Mouse (Mus musculus) heart, embryonic 16.5 days (tissue): ENCODE data around the gene Tbc1d22b. TPM values are rescaled to one million over a fixed set of nuclear protein-coding genes. Genes with fewer than 3 reads are reported as not detected.

Source experiments
- ATAC-seq: fragments of 200-750 bp; cut with Nextera tagmentation; replicated peaks from 2 replicates; pipeline ENCODE4 v1.8.0; 2017; ENCODE audit warnings: moderate number of reproducible peaks; ENCODE audit not compliant: insufficient read depth, low FRiP score; ENCODE audit errors: extremely low read depth
- H3K27ac ChIP-seq: fragments of 300-500 bp; sonication (generic); 2 replicates; pipeline ENCODE4 v1.5.1; 2014; ENCODE audit warnings: mild to moderate bottlenecking, low read length, control low read depth, moderate library complexity
- H3K27me3 ChIP-seq: fragments of 300-500 bp; sonication (generic); 2 replicates; pipeline ENCODE4 v1.6.1; 2014; ENCODE audit warnings: low read length, mixed read lengths; ENCODE audit not compliant: control insufficient read depth, insufficient read depth
- H3K36me3 ChIP-seq: fragments of 300-500 bp; sonication (generic); 2 replicates; pipeline ENCODE4 v1.6.1; 2014; ENCODE audit not compliant: control insufficient read depth, insufficient read depth
- H3K4me1 ChIP-seq: fragments of 300-500 bp; sonication (generic); 2 replicates; pipeline ENCODE4 v1.6.1; 2014; ENCODE audit warnings: low read length, mixed read lengths; ENCODE audit not compliant: control insufficient read depth, insufficient read depth
- H3K4me2 ChIP-seq: fragments of 300-500 bp; sonication (generic); 2 replicates; pipeline ENCODE4 v1.6.1; 2014; ENCODE audit warnings: low read depth, mild to moderate bottlenecking, control low read depth, low read length
- H3K4me3 ChIP-seq: fragments of 300-500 bp; sonication (generic); 2 replicates; pipeline ENCODE4 v1.5.1; 2014; ENCODE audit warnings: mild to moderate bottlenecking, control low read depth, low read length
- H3K9ac ChIP-seq: fragments of 300-500 bp; sonication (generic); 2 replicates; pipeline ENCODE4 v1.6.1; 2014; ENCODE audit warnings: low read length, control low read depth
- H3K9me3 ChIP-seq: fragments of 300-500 bp; sonication (generic); replicated peaks from 2 replicates; pipeline ENCODE4 v1.6.1; 2016; ENCODE audit warnings: low read length; ENCODE audit not compliant: control insufficient read depth
- WGBS: fragments of 180-500 bp; shearing (Covaris S2); extraction: QIAGEN DNeasy Blood & Tissue Kit; methylation state at CpG from one replicate; pipeline ENCODE4 v1.1.7; 2014; 5-methylcytosine and 5-hydroxymethylcytosine counted together
- polyA plus RNA-seq: library from polyadenylated mRNA; unstranded; fragments of >200 nt; fragmentation: Nextera tagmentation; extraction: Ambion mirVana; gene quantifications from 2 replicates; pipeline ENCODE4 v1.2.1, GENCODE M21; 2015

The Tbc1d22b gene
- polyA plus RNA-seq, 1 experiment from 2014 or later = 9.9 TPM

GRCm38 (mm10) chr17:29531757-29532384, 17.7 kb upstream of the Tbc1d22b start:
- Histone ChIP-seq H3K9me3 (no peaks in the 10 kb centered on the region), H3K4me3 (no peak overlapping the region), H3K4me1 (peaks cover 5% of the 10 kb centered on the region), H3K36me3 (no peaks in the 10 kb centered on the region), H3K27me3 (no peaks in the 10 kb centered on the region), H3K27ac (no peak overlapping the region; the same call in 1 of the 2 replicates), H3K4me2 (no peak overlapping the region), H3K9ac (no peak overlapping the region)
- WGBS = 53% methylated on average over 10 of the region's 10 CpGs
- 0 out of 2 replicates have a peak, but pooled peaks have one; percentile 49 for ATAC-seq

GRCm38 (mm10) chr17:29533866-29534265, 15.7 kb upstream of the Tbc1d22b start:
- H3K4me2 ChIP-seq = no peak overlapping the region
- 82% methylated on average over 11 of the region's 11 CpGs for WGBS
- H3K27ac ChIP-seq = no peak overlapping the region
- no peak overlapping the region for H3K4me3 ChIP-seq
- H3K9ac ChIP-seq = no peak overlapping the region
- no peak for ATAC-seq
- H3K27me3 ChIP-seq = no peaks in the 10 kb centered on the region
- H3K9me3 ChIP-seq = no peaks in the 10 kb centered on the region
- no peaks in the 10 kb centered on the region for H3K36me3 ChIP-seq
- peaks cover 5% of the 10 kb centered on the region for H3K4me1 ChIP-seq

- Histone ChIP-seq H3K4me2 (no peak overlapping the region), H3K4me3 (no peak overlapping the region), H3K27me3 (no peaks in the 10 kb centered on the region), H3K9me3 (no peaks in the 10 kb centered on the region), H3K36me3 (no peaks in the 10 kb centered on the region), H3K4me1 (no peaks in the 10 kb centered on the region), H3K27ac (no peak overlapping the region), H3K9ac (no peak overlapping the region)
- ATAC-seq = no peak
- WGBS = 87% methylated on average over 8 of the region's 8 CpGs
Measured at GRCm38 (mm10) chr17:29540426-29540825, 9.2 kb upstream of the Tbc1d22b start.

GRCm38 (mm10) chr17:29541419-29541818, 8.2 kb upstream of the Tbc1d22b start:
- WGBS = 48% methylated on average over 14 of the region's 14 CpGs
- Histone ChIP-seq H3K4me2 (no peak overlapping the region), H3K4me3 (no peak overlapping the region), H3K4me1 (no peaks in the 10 kb centered on the region), H3K36me3 (no peaks in the 10 kb centered on the region), H3K9ac (no peak overlapping the region), H3K9me3 (no peaks in the 10 kb centered on the region), H3K27ac (no peak overlapping the region), H3K27me3 (no peaks in the 10 kb centered on the region)
- peak; percentile 82 for ATAC-seq

- Histone ChIP-seq H3K36me3 (no peaks in the 10 kb centered on the region), H3K27me3 (no peaks in the 10 kb centered on the region), H3K4me2 (no peak overlapping the region), H3K27ac (no peak overlapping the region), H3K9me3 (no peaks in the 10 kb centered on the region), H3K9ac (no peak overlapping the region), H3K4me1 (no peaks in the 10 kb centered on the region), H3K4me3 (no peak overlapping the region)
- 82% methylated on average over 19 of the region's 19 CpGs for WGBS
- no peak for ATAC-seq
Measured at GRCm38 (mm10) chr17:29542831-29543690, 6.5 kb upstream of the Tbc1d22b start.

GRCm38 (mm10) chr17:29544064-29544463, 5.5 kb upstream of the Tbc1d22b start:
- peaks cover 1% of the 10 kb centered on the region; the same call in 1 of the 2 replicates for H3K4me1 ChIP-seq
- no peak overlapping the region for H3K27ac ChIP-seq
- no peak overlapping the region for H3K4me2 ChIP-seq
- no peaks in the 10 kb centered on the region for H3K36me3 ChIP-seq
- H3K9ac ChIP-seq = no peak overlapping the region
- ATAC-seq = no peak
- H3K27me3 ChIP-seq = no peaks in the 10 kb centered on the region
- 75% methylated on average over 2 of the region's 2 CpGs for WGBS
- H3K9me3 ChIP-seq = no peaks in the 10 kb centered on the region
- H3K4me3 ChIP-seq = no peak overlapping the region

GRCm38 (mm10) chr17:29545241-29545640, 4.3 kb upstream of the Tbc1d22b start:
- peaks cover 5% of the 10 kb centered on the region for H3K4me1 ChIP-seq

GRCm38 (mm10) chr17:29548494-29548893, 1.1 kb upstream of the Tbc1d22b start:
- no peak overlapping the region for H3K27ac ChIP-seq
- no peak overlapping the region for H3K4me2 ChIP-seq
- no peak overlapping the region for H3K9ac ChIP-seq
- no peak for ATAC-seq
- no peaks in the 10 kb centered on the region for H3K9me3 ChIP-seq
- 54% methylated on average over 3 of the region's 3 CpGs for WGBS
- peaks cover 17% of the 10 kb centered on the region for H3K4me1 ChIP-seq
- no peaks in the 10 kb centered on the region for H3K36me3 ChIP-seq
- H3K4me3 ChIP-seq = no peak overlapping the region
- H3K27me3 ChIP-seq = no peaks in the 10 kb centered on the region

More at GRCm38 (mm10) chr17:29545241-29545640, 4.3 kb upstream of the Tbc1d22b start:
- Histone ChIP-seq H3K27me3 (no peaks in the 10 kb centered on the region), H3K4me2 (no peak overlapping the region), H3K9me3 (no peaks in the 10 kb centered on the region), H3K4me3 (no peak overlapping the region), H3K36me3 (no peaks in the 10 kb centered on the region), H3K9ac (no peak overlapping the region), H3K27ac (no peak overlapping the region)
- 88% methylated on average over 5 of the region's 5 CpGs for WGBS
- no peak for ATAC-seq

- H3K27me3 ChIP-seq = no peaks in the 10 kb centered on the region
- 39% methylated on average over 8 of the region's 8 CpGs for WGBS
- no peak overlapping the region; the same call in 1 of the 2 replicates for H3K4me3 ChIP-seq
Measured at GRCm38 (mm10) chr17:29548994-29549393, 591 bp upstream of the Tbc1d22b start.

More at GRCm38 (mm10) chr17:29548994-29549393, 591 bp upstream of the Tbc1d22b start:
- no peak for ATAC-seq
- Histone ChIP-seq H3K36me3 (no peaks in the 10 kb centered on the region), H3K9ac (no peak overlapping the region), H3K4me2 (peak overlapping the region; percentile 60), H3K4me1 (peaks cover 17% of the 10 kb centered on the region), H3K27ac (no peak overlapping the region), H3K9me3 (no peaks in the 10 kb centered on the region)
